Mouse (Mus musculus): ENCODE measurements at regions not wholly inside any gene's neighbourhood (a gene's known extent, or its start where the extent isn't known, plus 50 kb on each side); places are given as distances from the start of the nearest gene placed in this dataset.

DNA sequence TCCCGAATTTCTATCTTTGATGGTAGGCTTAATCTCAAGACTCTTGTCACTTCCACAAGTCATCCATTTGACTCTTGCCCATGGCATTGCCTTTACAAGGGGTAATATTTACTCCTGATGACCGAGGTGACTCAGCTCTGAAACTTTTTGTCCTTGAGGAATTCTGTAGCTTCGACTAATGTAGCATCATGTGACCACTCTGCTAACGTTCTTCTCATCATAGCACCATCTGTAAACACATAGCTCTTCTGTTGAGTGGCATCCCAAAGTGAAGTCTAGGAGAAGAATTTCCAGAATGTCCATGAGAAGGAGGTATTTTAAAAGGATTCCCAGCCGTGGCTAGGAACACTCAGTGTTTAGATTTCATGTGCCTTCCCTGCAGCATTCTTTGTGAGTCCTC lies 53.3 kb upstream of the Cacnb2 start:
- TF ChIP-seq CTCF (IDR thresholded peaks at IDR 0.05; ENCODE audit: low read depth) (no peak), EP300 (IDR thresholded peaks at IDR 0.05; ENCODE audit: low read depth) (no peak)
